Mouse (Mus musculus): ENCODE data around the gene Klrd1. TPM values are rescaled to one million over a fixed set of nuclear protein-coding genes. Genes with fewer than 3 reads are reported as not detected.

Klrd1 gene
- 1.7 TPM for polyA plus RNA-seq (2017; shearing (Covaris generic))

DNA sequence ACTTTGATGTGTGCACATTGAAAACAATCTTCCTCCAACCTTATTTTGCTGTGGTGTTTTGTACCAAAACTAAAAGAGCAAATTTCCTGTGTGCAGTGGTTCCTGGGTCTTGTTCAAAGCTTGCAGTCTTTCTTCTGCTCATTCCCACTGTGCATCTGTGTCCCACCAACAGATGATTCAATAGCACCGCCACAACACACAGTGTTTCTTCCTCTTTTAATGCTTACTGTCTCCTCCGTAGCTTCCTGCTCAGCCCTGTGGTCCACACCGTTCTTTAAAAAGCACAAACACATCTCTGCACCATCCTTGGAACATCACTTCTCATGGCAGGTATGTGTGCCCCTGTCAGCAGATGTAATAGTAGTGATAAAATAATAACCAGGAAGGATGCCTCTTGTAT is at the start of gene Klrd1:
Gene Klrd1, plus strand, starts transcription at position 275 of the 400 bp plus-strand sequence.

GRCm38 (mm10) chr6:129577605-129578004 is 14.0 kb upstream of the Klrd1 start, which contains the start of gene Klre1:
TSS of gene Klre1 (plus strand) at chr6:129577905.

DNA sequence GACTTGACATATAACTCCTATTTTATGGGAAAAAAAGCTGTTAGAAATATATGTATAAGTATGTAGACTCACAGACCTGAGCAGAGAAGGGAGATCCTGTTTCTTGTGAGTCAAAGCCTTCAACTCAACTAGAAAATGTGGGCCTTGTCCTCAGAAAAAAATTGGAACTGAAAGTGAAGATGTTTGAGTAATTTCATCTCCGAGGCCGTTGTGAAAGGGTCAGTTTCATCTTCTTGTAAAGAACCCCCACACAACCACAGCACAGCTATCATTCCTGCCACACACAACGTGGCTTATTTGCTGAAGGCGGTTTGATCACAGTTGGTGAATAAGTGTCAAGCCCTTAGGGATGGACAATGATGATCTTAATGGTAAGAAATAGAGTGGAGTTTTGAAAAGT is 32.2 kb downstream of the Klrd1 start, which contains the start of gene Klrk1:
Gene Klrk1, minus strand, starts transcription at position 130 of the 400 bp plus-strand sequence.

GRCm38 (mm10) chr6:129643237-129643636 is 51.7 kb downstream of the Klrd1 start, which contains the start of gene Klrc3:
TSS of gene Klrc3 (minus strand) at chr6:129643337.

Other genes with a start within 250 kb of the Klrd1 start
- 1.5 TPM for gene Clec12a, start 249.1 kb upstream of the Klrd1 start, polyA plus RNA-seq (2017; shearing (Covaris generic))
- gene Clec12b, start 205.9 kb upstream of the Klrd1 start, polyA plus RNA-seq (2017; shearing (Covaris generic)): not detected
- gene Clec1b, start 194.5 kb upstream of the Klrd1 start, polyA plus RNA-seq (2017; shearing (Covaris generic)): 1.5 TPM
- not detected for gene Clec9a, start 182.9 kb upstream of the Klrd1 start, polyA plus RNA-seq (2017; shearing (Covaris generic))
- gene Clec1a, start 139.8 kb upstream of the Klrd1 start, polyA plus RNA-seq (2017; shearing (Covaris generic)): not detected
- 0.11 TPM for gene Olr1, start 84.6 kb upstream of the Klrd1 start, polyA plus RNA-seq (2017; shearing (Covaris generic))
- not detected for gene Tmem52b, start 79.2 kb upstream of the Klrd1 start, polyA plus RNA-seq (2017; shearing (Covaris generic))
- 29.5 TPM for gene Gabarapl1, start 58.6 kb upstream of the Klrd1 start, polyA plus RNA-seq (2017; shearing (Covaris generic))
- not detected for gene Klre1, start 13.9 kb upstream of the Klrd1 start, polyA plus RNA-seq (2017; shearing (Covaris generic))
- gene Klrk1, start 32.1 kb downstream of the Klrd1 start, polyA plus RNA-seq (2017; shearing (Covaris generic)): 1.8 TPM
- gene Klrc3, start 51.6 kb downstream of the Klrd1 start, polyA plus RNA-seq (2017; shearing (Covaris generic)): not detected
- gene Klrc2, start 68.9 kb downstream of the Klrd1 start, polyA plus RNA-seq (2017; shearing (Covaris generic)): 0.21 TPM
- gene Klrc1, start 87.2 kb downstream of the Klrd1 start, polyA plus RNA-seq (2017; shearing (Covaris generic)): 0.71 TPM
- gene Klri1, start 125.3 kb downstream of the Klrd1 start, polyA plus RNA-seq (2017; shearing (Covaris generic)): not detected
- gene Klri2, start 148.7 kb downstream of the Klrd1 start, polyA plus RNA-seq (2017; shearing (Covaris generic)): not detected
- not detected for gene Gm156, start 192.5 kb downstream of the Klrd1 start, polyA plus RNA-seq (2017; shearing (Covaris generic))

All from inflammation-experienced regulatory T-cells, adult 16 weeks (primary cell).